ENCODE assay signal across 7 mouse cellular contexts in the genomic region with DNA sequence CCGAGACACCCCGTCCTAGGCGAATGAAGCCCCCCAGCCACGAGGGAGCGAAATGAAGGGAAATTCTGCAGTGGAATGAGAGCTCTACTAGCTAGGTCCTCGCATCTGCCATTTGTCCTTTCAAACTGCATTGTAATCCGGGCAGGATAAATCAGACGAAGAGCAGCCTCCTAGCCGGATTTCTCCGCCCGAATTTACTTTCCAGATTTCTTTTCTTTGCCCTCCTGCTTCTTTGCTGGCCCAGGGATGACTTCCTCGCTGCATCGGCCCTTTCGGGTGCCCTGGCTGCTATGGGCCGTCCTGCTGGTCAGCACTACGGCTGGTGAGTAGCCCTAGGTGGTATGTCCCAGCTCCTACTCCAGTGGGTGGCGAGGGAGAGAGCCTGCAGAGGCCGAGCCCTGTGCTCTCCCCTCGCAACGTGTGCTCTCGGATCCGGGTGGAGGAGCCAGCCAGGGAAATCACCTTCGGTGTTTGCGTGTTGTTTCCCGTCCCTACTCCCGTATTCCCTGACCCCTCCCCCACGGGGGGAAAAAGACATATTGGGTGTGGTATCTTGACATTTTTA. TPM values are rescaled to one million over a fixed set of nuclear protein-coding genes. Genes with fewer than 3 reads are reported as not detected.
DNase-seq lines count a peak whose midpoint lies in the region; ATAC-seq and TF ChIP-seq lines count a peak whose summit lies in the region.

No protein-coding gene starts in this region.

- DNase-seq in adrenal gland, adult 18-20 months (ENCODE audit: low spot score in 2 of 2), result peak; percentile 39 to 56
- peak; percentile 70 for DNase-seq in embryo, embryonic 11 days
- peak; percentile 36 to 42 for DNase-seq in gastrocnemius, postnatal 36 days
- DNase-seq in limb, embryonic 10.5 days (ENCODE audit: low spot score), result peak; percentile 72
- DNase-seq in midbrain, embryonic 11.5 days (ENCODE audit: low spot score, missing footprints), result peak; percentile 95

- H3K27me3 ChIP-seq in intestine, postnatal 0 days (replicated peaks; ENCODE audit: control insufficient read depth, insufficient read depth, low read length), result no peaks in the 10 kb centered on the region
- H3K27me3 ChIP-seq in limb, embryonic 10.5 days (ENCODE audit: low read depth, poor library complexity, severe bottlenecking), result no peaks in the 10 kb centered on the region
- no peaks in the 10 kb centered on the region for H3K27me3 ChIP-seq in midbrain, embryonic 11.5 days (ENCODE audit: control insufficient read depth, insufficient read depth, low read length)
- H3K27me3 ChIP-seq in small intestine, adult 2 months (ENCODE audit: control insufficient read depth, insufficient read depth, low read length), result peaks cover 3% of the 10 kb centered on the region; the same call in 1 of the 2 replicates

- intact Hi-C loops in gastrocnemius, postnatal 36 days (cut with DNase I), result loop anchor here (5.0 kb wide), 1 partner anchor 58 kb away; no protein-coding TSS in a partner anchor

- ATAC-seq in intestine, postnatal 0 days, result no peak
- ATAC-seq in midbrain, embryonic 11.5 days (ENCODE audit: low FRiP score), result peak; percentile 29; the same call in 1 of the 2 replicates

- peak overlapping the region; percentile 92 for H3K9ac ChIP-seq in intestine, postnatal 0 days (ENCODE audit: low read depth, low read length)
- H3K9ac ChIP-seq in midbrain, embryonic 11.5 days (ENCODE audit: low read length), result peak overlapping the region; percentile 91

- no peaks in the 10 kb centered on the region for H3K9me3 ChIP-seq in intestine, postnatal 0 days (ENCODE audit: control insufficient read depth)
- H3K9me3 ChIP-seq in limb, embryonic 10.5 days (replicated peaks), result no peaks in the 10 kb centered on the region
- no peaks in the 10 kb centered on the region for H3K9me3 ChIP-seq in midbrain, embryonic 11.5 days (ENCODE audit: control insufficient read depth, low read length)

- under 1% methylated on average over 27 of the region's 27 CpGs for WGBS in intestine, postnatal 0 days
- WGBS in limb, embryonic 10.5 days, result under 1% methylated on average over 27 of the region's 27 CpGs
- under 1% methylated on average over 27 of the region's 27 CpGs for WGBS in midbrain, embryonic 11.5 days
- WGBS in small intestine, adult 2 months, result under 1% methylated on average over 27 of the region's 27 CpGs

- peak overlapping the region; percentile 91 for H3K4me3 ChIP-seq in intestine, postnatal 0 days (ENCODE audit: low read depth, low read length)
- peak overlapping the region; percentile 90 for H3K4me3 ChIP-seq in limb, embryonic 10.5 days
- H3K4me3 ChIP-seq in midbrain, embryonic 11.5 days (ENCODE audit: low read depth, low read length), result peak overlapping the region; percentile 86
- peak overlapping the region; percentile 100 for H3K4me3 ChIP-seq in small intestine, adult 2 months (ENCODE audit: low read depth, low read length)

- H3K27ac ChIP-seq in intestine, postnatal 0 days (ENCODE audit: low read depth, low read length), result peak overlapping the region; percentile 97
- peak overlapping the region; percentile 100 for H3K27ac ChIP-seq in limb, embryonic 10.5 days
- H3K27ac ChIP-seq in midbrain, embryonic 11.5 days (ENCODE audit: low read depth, low read length), result peak overlapping the region; percentile 97
- peak overlapping the region; percentile 39 for H3K27ac ChIP-seq in small intestine, adult 2 months (ENCODE audit: insufficient read depth, low read depth, low read length)

- H3K4me1 ChIP-seq in intestine, postnatal 0 days (replicated peaks; ENCODE audit: control insufficient read depth, insufficient read depth, low read length), result 0 out of 2 replicates have a peak, but pooled peaks cover 8% of the 10 kb centered on the region
- H3K4me1 ChIP-seq in limb, embryonic 10.5 days, result peaks cover 18% of the 10 kb centered on the region
- H3K4me1 ChIP-seq in midbrain, embryonic 11.5 days (ENCODE audit: control insufficient read depth, insufficient read depth, low read length), result peaks cover 13% of the 10 kb centered on the region
- H3K4me1 ChIP-seq in small intestine, adult 2 months (ENCODE audit: control insufficient read depth, insufficient read depth, insufficient read length, low read length), result 0 out of 2 replicates have a peak, but pooled peaks cover 3% of the 10 kb centered on the region

- peak overlapping the region; percentile 83 for H3K4me2 ChIP-seq in intestine, postnatal 0 days (replicated peaks; ENCODE audit: low read depth)
- peak overlapping the region; percentile 73 for H3K4me2 ChIP-seq in midbrain, embryonic 11.5 days

- no peaks in the 10 kb centered on the region for H3K36me3 ChIP-seq in intestine, postnatal 0 days (ENCODE audit: control insufficient read depth, insufficient read depth)
- H3K36me3 ChIP-seq in limb, embryonic 10.5 days, result peaks cover 17% of the 10 kb centered on the region
- no peaks in the 10 kb centered on the region for H3K36me3 ChIP-seq in midbrain, embryonic 11.5 days (ENCODE audit: control insufficient read depth, insufficient read depth, low read length)
- H3K36me3 ChIP-seq in small intestine, adult 2 months (ENCODE audit: control insufficient read depth, insufficient read depth, low read length), result no peaks in the 10 kb centered on the region

- peak; percentile 35; the same call in 1 of the 2 replicates for TF ChIP-seq CTCF in intestine, postnatal 0 days (IDR thresholded peaks at IDR 0.05; ENCODE audit: low read depth)
- no peak for TF ChIP-seq CTCF in small intestine, adult 2 months (IDR thresholded peaks at IDR 0.05; ENCODE audit: extremely low read depth, insufficient read length, insufficient replicate concordance, low read depth, low read length)

- no peak for TF ChIP-seq POLR2A in small intestine, adult 2 months (IDR thresholded peaks at IDR 0.05; ENCODE audit: low read depth, low read length)

RNA-seq across cellular contexts. Expression of a gene that starts 1.3 kb away (rescaled TPM):
- total RNA-seq in adrenal gland, adult 18-20 months (2021), result 10 to 100 TPM; 43.7 to 72.9 TPM
- 10 to 100 TPM; 40.1 to 40.8 TPM for total RNA-seq in gastrocnemius, postnatal 36 days (2021)
- polyA plus RNA-seq in intestine, postnatal 0 days (2015; fragmentation: Nextera tagmentation; extraction: Ambion mirVana), result 5.9 and 6.4 TPM in 2 replicates
- 5.1 and 8.0 TPM in 2 replicates for polyA plus RNA-seq in limb, embryonic 10.5 days (2016; fragmentation: Nextera tagmentation; extraction: Ambion mirVana)
- polyA plus RNA-seq in midbrain, embryonic 11.5 days (2014; fragmentation: Nextera tagmentation; extraction: Ambion mirVana), result 11.2 and 12.5 TPM in 2 replicates
- polyA plus RNA-seq in small intestine, adult 2 months (2012; rRNA removed), result 0.89 and 1.9 TPM in 2 replicates

Comparison
In these comparisons a context has a peak if more than half of its experiments do, and no peak if none do; other contexts are left out.
1. DNase-seq: peak in every context shown above with its lines; median percentile 95 in midbrain, embryonic 11.5 days; 72 in limb, embryonic 10.5 days; 70 in embryo, embryonic 11 days; 48 in adrenal gland, adult 18-20 months; 39 in gastrocnemius, postnatal 36 days.
2. H3K27ac ChIP-seq: peak in every context shown above with its lines; median percentile 100 in limb, embryonic 10.5 days; 97 in intestine, postnatal 0 days; 97 in midbrain, embryonic 11.5 days; 39 in small intestine, adult 2 months.